Mouse (Mus musculus) neural tube, embryonic 13.5 days (tissue): ENCODE data around the gene Taf6. TPM values are rescaled to one million over a fixed set of nuclear protein-coding genes. Genes with fewer than 3 reads are reported as not detected.

Experiments
- microRNA counts: library from miRNA; unstranded; fragments of <30 nt; microRNA quantifications from one replicate; lab custom pipeline; 2016
- microRNA-seq: library from miRNA; unstranded; fragments of <30 nt; microRNA quantifications from one replicate; pipeline ENCODE4, GENCODE M21; 2016
- polyA plus RNA-seq: library from polyadenylated mRNA; unstranded; fragments of >200 nt; fragmentation: Nextera tagmentation; extraction: Ambion mirVana; gene quantifications from 2 replicates; pipeline ENCODE4 v1.2.1, GENCODE M21; 2015

The Taf6 gene
- polyA plus RNA-seq, 1 experiment from 2014 or later, result 81.7 TPM

MicroRNA genes within 50 kb of the gene (microRNA counts, 519-probe panel; counts per million panel counts)
- microRNA mmu-miR-106b (lab: Ali Mortazavi, UCI), result 4,812 counts per million, percentile 82 among the panel's probes with 10 or more counts
- microRNA mmu-miR-25 (lab: Ali Mortazavi, UCI), result 5,649 counts per million, percentile 93 among the panel's probes with 10 or more counts
- 4,636 counts per million, percentile 78 among the panel's probes with 10 or more counts for microRNA mmu-miR-93 (lab: Ali Mortazavi, UCI)

Small RNAs within 50 kb of the gene (microRNA-seq; reads per million reads assigned to microRNA genes)
- 5,138 reads per million, percentile 93 among the genes with 10 or more reads in this experiment for gene Mir106b
- 314 reads per million, percentile 70 among the genes with 10 or more reads in this experiment for gene Mir25
- 9,042 reads per million, percentile 95 among the genes with 10 or more reads in this experiment for gene Mir93

Other genes with a start within 250 kb of the Taf6 start
- 0.21 and 0.27 TPM in 2 replicates for gene Gjc3, start 224.4 kb downstream of the Taf6 start, polyA plus RNA-seq
- gene Azgp1, start 205.9 kb downstream of the Taf6 start, polyA plus RNA-seq, result not detected in 2 replicates
- not detected in 2 replicates for gene Smok3a, start 166.2 kb downstream of the Taf6 start, polyA plus RNA-seq
- gene Smok3b, start 166.0 kb downstream of the Taf6 start, polyA plus RNA-seq, result not detected in 2 replicates
- not detected in 2 replicates for gene Smok3c, start 134.3 kb downstream of the Taf6 start, polyA plus RNA-seq
- gene Zkscan1, start 102.4 kb downstream of the Taf6 start, polyA plus RNA-seq, result 26.1 and 26.5 TPM in 2 replicates
- gene Zscan21, start 70.5 kb downstream of the Taf6 start, polyA plus RNA-seq, result 96.3 and 98.2 TPM in 2 replicates
- 27.8 and 32.2 TPM in 2 replicates for gene Zfp113, start 31.7 kb downstream of the Taf6 start, polyA plus RNA-seq
- 307 and 311 TPM in 2 replicates for gene Cops6, start 26.4 kb downstream of the Taf6 start, polyA plus RNA-seq
- 21.6 and 23.5 TPM in 2 replicates for gene Ap4m1, start 15.4 kb downstream of the Taf6 start, polyA plus RNA-seq
- gene Mcm7, start 15.0 kb downstream of the Taf6 start, polyA plus RNA-seq, result 96.3 and 104 TPM in 2 replicates
- 34.0 and 37.3 TPM in 2 replicates for gene Cnpy4, start within 50 bp of the Taf6 start, polyA plus RNA-seq
- gene Mblac1, start 6.9 kb upstream of the Taf6 start, polyA plus RNA-seq, result 12.9 and 13.5 TPM in 2 replicates
- not detected in 2 replicates for gene Nxpe5, start 38.4 kb upstream of the Taf6 start, polyA plus RNA-seq
- gene Lamtor4, start 68.0 kb upstream of the Taf6 start, polyA plus RNA-seq, result 89.7 and 94.5 TPM in 2 replicates
- gene BC037034, start 76.6 kb upstream of the Taf6 start, polyA plus RNA-seq, result 17.3 and 18.3 TPM in 2 replicates
- gene Gal3st4, start 85.4 kb upstream of the Taf6 start, polyA plus RNA-seq, result 3.2 TPM in 2 replicates
- gene Gm43720, start 92.5 kb upstream of the Taf6 start, polyA plus RNA-seq, result 0.08 TPM in 1 of 2 replicates, not detected in the other
- gene Gpc2, start 92.6 kb upstream of the Taf6 start, polyA plus RNA-seq, result 184 and 198 TPM in 2 replicates
- 3.6 and 4.4 TPM in 2 replicates for gene Stag3, start 92.8 kb upstream of the Taf6 start, polyA plus RNA-seq
- gene Pvrig, start 154.5 kb upstream of the Taf6 start, polyA plus RNA-seq, result not detected in 2 replicates